Mouse (Mus musculus) CH12.LX (cell line): ENCODE measurements around the gene Il6st. TPM values are rescaled to one million over a fixed set of nuclear protein-coding genes. Genes with fewer than 3 reads are reported as not detected.

Experiments
- DNase-seq: peaks from one replicate; pipeline ENCODE4 v3.0.0-alpha.2; 2013; ENCODE audit errors: extremely low read depth
- H3K27ac ChIP-seq: 2 replicates; pipeline ENCODE4 v1.5.1; 2012; ENCODE audit warnings: low read depth, mild to moderate bottlenecking, control low read depth, moderate library complexity; ENCODE audit not compliant: insufficient read depth
- H3K27me3 ChIP-seq: replicated peaks from 2 replicates; pipeline ENCODE3; 2012; ENCODE audit warnings: inconsistent platforms
- H3K36me3 ChIP-seq, 2 experiments: replicated peaks in 1 of 2; 2 replicates each; pipeline versions ENCODE3 to v1.6.1; 2012; ENCODE audit warnings: inconsistent platforms in 1 of 2, low read length in 1 of 2, mild to moderate bottlenecking in 1 of 2, mixed read lengths in 1 of 2, moderate library complexity in 1 of 2; ENCODE audit not compliant: control insufficient read depth in 1 of 2, insufficient read depth in 1 of 2
- H3K4me1 ChIP-seq, 2 experiments: 2 replicates each; pipeline ENCODE4 v1.6.1; 2012; ENCODE audit warnings: inconsistent platforms in 1 of 2, moderate library complexity in 1 of 2; ENCODE audit not compliant: insufficient read depth in 2 of 2, control insufficient read depth in 1 of 2
- H3K4me2 ChIP-seq: 2 replicates; pipeline ENCODE4 v1.6.1; 2012; ENCODE audit warnings: low read depth, mild to moderate bottlenecking, control low read depth; ENCODE audit not compliant: poor library complexity, insufficient read depth, severe bottlenecking
- H3K4me3 ChIP-seq, 3 experiments: fragments of 150-350 bp in 1 of 3; sonication (generic) in 1 of 3; replicated peaks in 1 of 3; 2 replicates each; pipeline versions ENCODE3 to v1.5.1; 2011 to 2012; ENCODE audit warnings: low read depth in 2 of 3, low read length in 2 of 3, mild to moderate bottlenecking in 2 of 3, moderate library complexity in 2 of 3, control low read depth in 1 of 3, improper control_type of control experiment in 1 of 3, inconsistent platforms in 1 of 3, mixed read lengths in 1 of 3; ENCODE audit not compliant: poor library complexity in 1 of 3
- H3K79me2 ChIP-seq: replicated peaks from 2 replicates; pipeline ENCODE4 v1.6.1; 2012; ENCODE audit warnings: mild to moderate bottlenecking, moderate library complexity; ENCODE audit not compliant: control insufficient read depth, poor library complexity, insufficient read depth, severe bottlenecking; ENCODE audit errors: extremely low read depth
- H3K9ac ChIP-seq: 2 replicates; pipeline ENCODE4 v1.6.1; 2012; ENCODE audit warnings: low read depth, mild to moderate bottlenecking, control low read depth, moderate library complexity; ENCODE audit not compliant: insufficient read depth
- H3K9me3 ChIP-seq: replicated peaks from 2 replicates; pipeline ENCODE3; 2012; ENCODE audit warnings: low read length, inconsistent platforms, mixed read lengths
- CHD1 ChIP-seq: IDR thresholded peaks from 2 replicates; pipeline ENCODE4 v1.6.1; 2012; ENCODE audit warnings: low read depth, low read length, improper control_type of control experiment, inconsistent platforms
- CTCF ChIP-seq, 2 experiments: IDR thresholded peaks in 1 of 2; conservative IDR thresholded peaks in 1 of 2; 2 replicates each; pipeline ENCODE4 v1.5.1; 2011 to 2012; ENCODE audit warnings: low read depth in 2 of 2, low read length in 2 of 2, improper control_type of control experiment in 1 of 2, inconsistent platforms in 1 of 2, mild to moderate bottlenecking in 1 of 2, moderate library complexity in 1 of 2
- E2F4 ChIP-seq: IDR thresholded peaks from 2 replicates; pipeline ENCODE4 v1.6.1; 2011; ENCODE audit warnings: low read depth, low read length, improper control_type of control experiment; ENCODE audit not compliant: insufficient replicate concordance
- GABPA ChIP-seq: IDR thresholded peaks from 2 replicates; pipeline ENCODE4 v1.6.1; 2012; ENCODE audit warnings: low read depth, low read length, improper control_type of control experiment, inconsistent platforms; ENCODE audit not compliant: insufficient replicate concordance
- JUN ChIP-seq: IDR thresholded peaks from 2 replicates; pipeline ENCODE4 v1.6.1; 2011; ENCODE audit warnings: low read depth, mild to moderate bottlenecking, low read length, improper control_type of control experiment, moderate library complexity; ENCODE audit not compliant: insufficient read depth
- MAX ChIP-seq: IDR thresholded peaks from 2 replicates; pipeline ENCODE4 v1.6.1; 2011; ENCODE audit warnings: low read length, improper control_type of control experiment
- MYC ChIP-seq: IDR thresholded peaks from 2 replicates; pipeline ENCODE4 v1.6.1; 2011; ENCODE audit warnings: low read depth, mild to moderate bottlenecking, improper control_type of control experiment, low read length
- NELFE ChIP-seq: IDR thresholded peaks from 2 replicates; pipeline ENCODE4 v1.6.1; 2011; ENCODE audit warnings: low read depth, low read length, improper control_type of control experiment
- PAX5 ChIP-seq: IDR thresholded peaks from 2 replicates; pipeline ENCODE4 v1.6.1; 2012; ENCODE audit warnings: low read length, inconsistent platforms, mixed read lengths
- POLR2AphosphoS2 ChIP-seq: IDR thresholded peaks from 2 replicates; pipeline ENCODE4 v1.6.1; 2011; ENCODE audit warnings: low read depth, low read length, improper control_type of control experiment
- RAD21 ChIP-seq: IDR thresholded peaks from 2 replicates; pipeline ENCODE4 v1.6.1; 2011; ENCODE audit warnings: low read depth, mild to moderate bottlenecking, low read length, improper control_type of control experiment, moderate library complexity
- SMC3 ChIP-seq: IDR thresholded peaks from 2 replicates; pipeline ENCODE4 v1.6.1; 2011; ENCODE audit warnings: low read depth, low read length, improper control_type of control experiment
- ZMIZ1 ChIP-seq: IDR thresholded peaks from 2 replicates; pipeline ENCODE4 v1.6.1; 2012; ENCODE audit warnings: low read depth, mild to moderate bottlenecking, inconsistent platforms, low read length, improper control_type of control experiment
- dilution Hi-C: fragments of 300-500 bp; cut with MboI; formaldehyde crosslinking; loops from 2 replicates; pipeline ENCODE4 v1.14.3; 2020; ENCODE audit warnings: low sequenced_read_pairs; ENCODE audit not compliant: extremely low pct_unique_long_range_greater_than_20kb, extremely low pct_ligation_motif_present
- in situ Hi-C: fragments of 300-500 bp; cut with MboI; formaldehyde crosslinking; loops from 3 replicates; pipeline ENCODE4 v1.14.3; 2019; ENCODE audit warnings: low sequenced_read_pairs, low pct_ligation_motif_present, low pct_unique_long_range_greater_than_20kb, mixed read lengths
- polyA plus RNA-seq: library from polyadenylated mRNA; unstranded; fragments of >175 nt; gene quantifications from 2 replicates; pipeline ENCODE4 v1.2.1, GENCODE M21; 2012; ENCODE audit warnings: low read depth; ENCODE audit not compliant: insufficient read length
- total RNA-seq, 2 experiments: library from RNA; depleted of rRNA; stranded (reverse); fragments of 300-350 nt in 1 of 2; fragments of >200 nt in 1 of 2; gene quantifications; 2 replicates each; pipeline ENCODE4 v1.2.3; 2012 to 2014

Gene Il6st
- total and polyA plus RNA-seq, 3 experiments = 3.5 to 7.6 (median 5.7) TPM

DNA sequence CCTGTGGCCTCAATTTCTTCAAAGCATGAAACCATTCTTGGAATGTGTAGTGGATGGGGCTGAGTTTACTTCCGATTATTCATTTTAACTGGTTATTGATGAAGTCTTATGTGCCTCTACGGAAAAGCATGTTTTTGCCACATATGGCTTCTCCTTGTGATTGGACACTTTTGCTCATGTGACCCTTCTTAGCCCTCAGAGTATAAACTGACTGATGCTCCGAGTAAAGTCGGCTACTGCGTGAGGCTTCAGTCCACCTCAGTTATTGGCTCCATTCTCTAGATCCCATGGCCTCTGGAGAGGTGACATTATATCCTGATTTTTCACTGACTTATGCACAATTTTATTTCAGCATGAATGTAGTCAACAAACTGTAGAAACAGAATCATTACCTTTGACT is 89.4 kb downstream of the Il6st start:
- no peaks in the 10 kb centered on the region for H3K79me2 ChIP-seq
- H3K27ac ChIP-seq = no peak overlapping the region
- no peaks in the 10 kb centered on the region for H3K9me3 ChIP-seq
- H3K4me3 ChIP-seq = no peak overlapping the region
- no peak overlapping the region for H3K4me2 ChIP-seq
- dilution Hi-C loops (no loop called here), in situ Hi-C loops (loop anchor here (10.0 kb wide), 1 partner anchor 51 kb away; no protein-coding TSS in a partner anchor)
- H3K4me1 ChIP-seq = peaks cover 3 to 6% of the 10 kb centered on the region in 2 experiments; a peak in 3 of 4 replicates
- TF ChIP-seq ZMIZ1 (no peak), E2F4 (no peak), NELFE (no peak), POLR2AphosphoS2 (no peak), MAX (no peak)
- H3K9ac ChIP-seq = no peak overlapping the region
- DNase-seq = no peak
- no peaks in the 10 kb centered on the region for H3K36me3 ChIP-seq
- H3K27me3 ChIP-seq = no peaks in the 10 kb centered on the region

DNA sequence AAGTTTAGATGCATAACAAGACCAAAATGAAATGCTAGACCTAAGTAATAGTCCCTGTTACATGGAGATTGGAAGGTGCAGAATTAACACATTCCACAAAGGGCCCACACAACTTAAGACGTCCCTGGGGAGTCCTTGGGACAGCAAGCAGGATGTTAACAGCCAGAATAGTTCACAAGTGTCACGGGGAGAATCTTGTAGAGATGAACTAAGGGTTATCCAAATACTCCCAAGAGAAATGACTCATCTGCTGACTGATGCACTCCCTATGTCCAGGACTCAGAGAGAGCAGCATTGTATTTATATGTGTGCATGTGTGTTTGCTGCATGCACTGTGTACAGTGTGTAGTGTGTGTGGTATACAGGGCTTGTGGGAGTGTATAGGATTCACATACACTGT is 92.6 kb downstream of the Il6st start:
- H3K9me3 ChIP-seq = no peaks in the 10 kb centered on the region
- no peak overlapping the region for H3K9ac ChIP-seq
- dilution Hi-C loops = no loop called here
- in situ Hi-C loops = loop anchor here (10.0 kb wide), 1 partner anchor 48 kb away; no protein-coding TSS in a partner anchor
- peaks cover 3 to 6% of the 10 kb centered on the region in 2 experiments; a peak in 3 of 4 replicates for H3K4me1 ChIP-seq
- H3K79me2 ChIP-seq = no peaks in the 10 kb centered on the region
- no peaks in the 10 kb centered on the region for H3K27me3 ChIP-seq
- TF ChIP-seq CTCF (conservative IDR thresholded peaks at IDR 0.05 in 1 of 2, IDR thresholded peaks at IDR 0.05 in 1 of 2; ENCODE audit: low read depth in 2 of 2, low read length in 2 of 2) (no peak), RAD21 (no peak), PAX5 (no peak), SMC3 (no peak), ZMIZ1 (no peak), GABPA (no peak), MYC (no peak), JUN (no peak), CHD1 (no peak)
- peak; percentile 9 for DNase-seq
- H3K36me3 ChIP-seq = no peaks in the 10 kb centered on the region
- H3K4me2 ChIP-seq = no peak overlapping the region
- H3K4me3 ChIP-seq = no peak overlapping the region
- no peak overlapping the region for H3K27ac ChIP-seq

Other genes with a start within 250 kb of the Il6st start
- 2.2 TPM in 2 replicates for gene Ankrd55, start 175.6 kb upstream of the Il6st start, total RNA-seq (2012; rRNA removed)
- 1.1 TPM in 2 replicates for gene Ankrd55, start 175.6 kb upstream of the Il6st start, total RNA-seq (2014; rRNA removed)
- gene Ankrd55, start 175.6 kb upstream of the Il6st start, polyA plus RNA-seq = 1.1 and 1.3 TPM in 2 replicates
- not detected in 2 replicates for gene Il31ra, start 130.3 kb downstream of the Il6st start, total RNA-seq (2012; rRNA removed)
- gene Il31ra, start 130.3 kb downstream of the Il6st start, total RNA-seq (2014; rRNA removed) = not detected in 2 replicates
- gene Il31ra, start 130.3 kb downstream of the Il6st start, polyA plus RNA-seq = not detected in 2 replicates
- gene Ddx4, start 188.4 kb downstream of the Il6st start, total RNA-seq (2012; rRNA removed) = 0.04 and 0.08 TPM in 2 replicates
- 0.35 and 0.49 TPM in 2 replicates for gene Ddx4, start 188.4 kb downstream of the Il6st start, total RNA-seq (2014; rRNA removed)
- 0.27 and 0.40 TPM in 2 replicates for gene Ddx4, start 188.4 kb downstream of the Il6st start, polyA plus RNA-seq
- 8.6 and 10.0 TPM in 2 replicates for gene Slc38a9, start 196.7 kb downstream of the Il6st start, total RNA-seq (2012; rRNA removed)
- gene Slc38a9, start 196.7 kb downstream of the Il6st start, total RNA-seq (2014; rRNA removed) = 7.8 and 8.4 TPM in 2 replicates
- gene Slc38a9, start 196.7 kb downstream of the Il6st start, polyA plus RNA-seq = 9.6 and 10.4 TPM in 2 replicates